Mouse (Mus musculus): ENCODE data around the gene Gm6217. TPM values are rescaled to one million over a fixed set of nuclear protein-coding genes. Genes with fewer than 3 reads are reported as not detected.
"Not testable (repeated sequence)": the region's sequence is repeated elsewhere in the genome, so short reads cannot be mapped to it uniquely, and the experiment has no call there.

Gm6217 gene
- not detected for total RNA-seq (2022)

DNA sequence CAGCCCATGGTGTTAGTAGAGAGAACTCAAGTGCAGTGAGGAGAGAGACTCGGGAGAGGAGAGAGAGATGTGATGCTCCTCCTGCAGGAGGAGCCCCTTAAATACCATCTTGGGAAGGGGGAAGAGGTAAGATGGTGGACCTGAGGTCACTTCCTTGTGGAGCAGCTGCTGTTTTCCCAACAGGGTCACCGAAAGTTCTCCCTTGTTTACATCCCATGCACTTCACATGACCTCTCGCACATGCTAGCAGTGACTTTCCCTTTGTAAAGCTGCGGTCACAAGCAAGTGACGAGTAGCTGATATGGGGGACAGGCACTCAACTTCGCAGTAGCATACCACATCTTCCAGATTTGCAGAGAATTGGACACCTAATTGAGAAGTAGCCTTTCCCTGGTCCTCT, at the start of gene Gm6217:
TSS of gene Gm6217 (minus strand) at position 74 of the 400 bp plus-strand sequence.
- DNase-seq (ENCODE audit: low spot score in 2 of 2): not testable (repeated sequence)

DNA sequence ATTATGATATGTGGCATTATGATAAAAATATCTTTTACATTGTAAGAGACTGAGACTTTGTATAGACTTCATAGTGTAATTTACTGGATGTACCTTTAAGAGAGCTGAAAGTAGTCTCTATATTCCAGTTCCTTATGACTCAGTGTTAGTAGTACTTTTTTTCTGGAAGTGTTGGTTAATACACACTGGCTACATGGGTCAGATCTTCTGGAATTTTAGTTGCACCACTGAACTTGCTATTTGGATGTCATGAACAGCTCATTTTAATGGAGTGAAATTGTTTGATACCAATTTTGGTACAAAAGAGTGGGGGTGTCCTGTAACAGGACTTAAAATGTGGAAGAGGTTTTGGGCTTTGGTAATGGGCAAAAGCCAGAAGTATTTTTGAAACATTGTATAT, 46.6 kb upstream of the Gm6217 start:
- no peak for DNase-seq (ENCODE audit: low spot score in 2 of 2)

DNA sequence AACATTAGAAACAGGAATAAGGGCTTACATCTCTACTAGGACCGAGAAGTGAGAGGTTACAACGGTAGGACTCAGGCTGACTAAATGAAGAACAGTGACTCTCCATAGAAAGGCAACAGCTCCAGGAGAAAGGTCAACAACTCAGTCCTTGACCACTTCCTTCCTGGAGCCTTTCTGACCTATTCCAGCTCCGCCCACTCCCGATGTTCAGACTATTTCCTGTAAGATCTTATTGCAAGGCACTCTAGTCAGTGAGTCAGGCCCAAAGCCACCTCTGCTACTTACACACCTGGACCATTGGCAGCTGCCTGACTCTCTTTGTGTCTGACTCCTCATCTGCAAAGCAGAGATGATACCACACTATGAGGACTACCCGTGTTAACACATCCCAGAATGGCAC, 44.6 kb upstream of the Gm6217 start:
- no peak for DNase-seq (ENCODE audit: low spot score in 2 of 2)

DNA sequence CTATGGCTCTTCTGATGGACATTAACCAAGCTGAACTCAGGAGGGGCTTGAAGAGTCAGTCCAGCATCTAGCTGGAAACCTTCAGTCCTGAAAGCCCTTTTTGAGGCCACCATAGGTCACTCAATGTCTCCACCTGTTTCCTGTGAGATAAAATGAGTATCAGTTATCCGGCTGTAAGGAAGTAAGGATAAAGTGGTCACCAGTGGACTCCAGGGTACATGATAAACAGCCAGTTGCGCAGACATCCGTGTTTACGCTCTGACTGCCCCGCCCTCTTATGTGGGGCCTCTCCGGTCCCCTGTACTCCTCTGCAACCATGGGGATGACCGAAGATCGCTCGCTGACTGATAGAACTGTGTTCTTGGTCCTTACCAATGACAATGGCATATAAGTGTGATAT, 43.1 kb upstream of the Gm6217 start:
- no peak for DNase-seq (ENCODE audit: low spot score in 2 of 2)

DNA sequence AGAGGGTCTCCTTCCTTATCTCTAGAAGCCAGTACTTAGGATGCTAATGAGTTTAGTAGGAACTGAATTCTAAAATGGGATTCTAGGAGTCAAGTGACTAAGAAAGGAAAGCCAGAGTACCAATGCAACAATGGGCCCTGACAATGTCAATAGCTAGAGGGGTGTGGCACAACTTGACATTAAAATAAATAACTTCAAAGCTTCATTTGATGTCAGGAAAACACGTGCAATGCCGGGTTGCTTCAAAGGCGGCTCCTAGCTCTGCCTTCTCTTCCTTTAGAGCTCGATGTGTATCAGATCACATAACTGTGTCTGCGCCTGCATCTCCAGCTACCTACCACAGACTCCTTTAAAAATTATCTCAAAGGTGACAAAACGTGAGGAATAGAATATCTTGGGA, 42.7 kb upstream of the Gm6217 start:
- DNase-seq (ENCODE audit: low spot score in 2 of 2): no peak

DNA sequence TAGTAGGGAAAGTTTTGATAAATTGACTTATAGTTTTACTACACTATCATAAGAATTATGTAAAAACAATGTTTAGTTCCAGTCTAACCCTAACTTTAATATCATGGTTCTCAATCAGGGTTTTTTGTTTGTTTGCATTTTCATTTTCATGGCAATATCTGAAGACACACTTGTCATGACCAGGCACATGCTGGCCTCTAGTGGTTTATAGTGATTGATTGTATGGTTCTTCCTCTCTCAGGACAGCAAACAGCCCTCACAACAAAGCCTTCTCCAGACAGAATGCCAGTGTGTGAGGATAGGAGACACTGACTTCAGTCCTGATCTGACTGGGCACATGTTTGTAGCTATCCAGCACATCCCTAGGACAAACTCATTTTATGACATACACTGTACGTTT, 42.0 kb upstream of the Gm6217 start:
- DNase-seq (ENCODE audit: low spot score in 2 of 2): no peak

DNA sequence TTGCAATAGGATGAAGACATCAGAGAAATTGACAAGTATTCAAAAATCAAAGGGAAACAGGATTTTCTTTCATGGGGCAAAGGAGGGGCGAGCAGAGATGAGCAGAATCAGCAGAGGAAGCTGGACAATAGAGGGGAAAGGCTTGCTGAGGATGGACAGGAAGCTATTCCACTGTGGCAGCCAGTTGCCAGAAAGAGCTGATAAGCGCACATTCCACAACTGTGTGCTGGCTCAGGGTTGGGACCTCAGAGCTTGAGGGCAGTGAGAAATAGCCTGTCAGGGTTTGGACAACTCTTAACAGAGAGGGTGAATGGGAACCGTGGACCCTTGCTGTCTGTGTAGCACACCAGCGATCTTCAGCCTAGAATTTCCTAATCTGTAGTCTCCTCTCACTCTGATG, 40.8 kb upstream of the Gm6217 start:
- DNase-seq (ENCODE audit: low spot score in 2 of 2): no peak

DNA sequence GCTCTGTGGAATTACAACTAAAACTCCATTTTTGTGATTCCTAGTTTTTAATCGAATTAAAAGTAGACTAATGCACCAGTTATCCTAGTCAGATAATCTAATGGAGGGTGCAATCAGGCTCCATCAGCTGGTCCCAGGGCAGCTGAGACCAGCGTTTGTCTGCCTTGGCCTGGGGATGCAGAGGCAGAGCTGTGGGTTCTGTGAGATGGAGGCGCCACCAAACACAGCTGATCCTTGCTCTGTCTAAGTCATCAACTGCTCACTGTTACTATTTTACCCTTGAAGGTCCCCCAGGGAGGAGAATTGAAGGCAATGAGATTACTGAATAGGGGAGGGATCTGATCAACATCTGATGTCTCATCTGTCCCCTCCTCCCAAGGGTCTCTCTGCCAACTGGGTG, 35.2 kb upstream of the Gm6217 start:
- DNase-seq (ENCODE audit: low spot score in 2 of 2): no peak

DNA sequence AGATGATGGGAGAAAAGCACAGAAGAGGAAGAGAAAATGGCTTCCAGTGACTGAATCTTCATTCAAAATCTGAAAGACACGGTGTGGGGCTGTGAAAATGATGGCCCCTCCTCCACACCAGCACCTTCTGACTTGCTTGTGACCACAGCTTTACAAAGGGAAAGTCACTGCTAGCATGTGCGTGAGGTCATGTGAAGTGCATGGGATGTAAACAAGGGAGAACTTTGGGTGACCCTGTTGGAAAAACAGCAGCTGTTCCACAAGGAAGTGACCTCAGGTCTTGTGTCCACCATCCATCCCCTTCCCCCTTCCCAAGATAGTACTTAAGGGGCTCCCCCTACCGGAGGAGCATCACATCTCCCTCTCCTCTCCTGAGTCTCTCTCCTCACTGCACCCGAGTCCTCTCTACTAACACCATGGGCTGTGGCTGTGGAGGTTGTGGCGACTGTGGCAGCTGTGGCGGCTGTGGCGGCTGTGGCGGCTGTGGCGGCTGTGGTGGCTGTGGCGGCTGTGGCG, 28.7 kb upstream of the Gm6217 start, which contains the start of gene Gm47955:
TSS of gene Gm47955 (plus strand) at position 417 of the 516 bp plus-strand sequence.
- no peak for DNase-seq (ENCODE audit: low spot score in 2 of 2)

DNA sequence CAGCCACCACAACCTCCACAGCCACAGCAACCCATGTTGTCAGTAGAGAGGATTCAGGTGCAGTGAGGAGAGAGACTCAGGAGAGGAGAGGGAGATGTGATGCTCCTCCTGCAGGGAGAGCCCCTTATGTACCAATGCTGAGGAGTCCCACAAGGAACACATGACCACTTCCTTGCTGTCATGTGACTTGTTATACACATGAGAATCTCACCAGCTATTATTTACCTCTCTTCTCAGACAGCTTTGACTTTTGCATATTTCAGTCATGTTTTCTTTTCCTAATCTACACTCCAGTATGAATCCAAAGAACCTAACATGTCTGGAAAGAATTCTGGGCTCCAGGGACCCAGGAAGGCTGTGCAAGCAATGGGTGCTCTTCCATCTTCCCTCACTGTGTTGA, 24.7 kb upstream of the Gm6217 start, which contains the start of gene Gm7544:
TSS of gene Gm7544 (minus strand) at position 101 of the 400 bp plus-strand sequence.
- not testable (repeated sequence) for DNase-seq (ENCODE audit: low spot score in 2 of 2)

DNA sequence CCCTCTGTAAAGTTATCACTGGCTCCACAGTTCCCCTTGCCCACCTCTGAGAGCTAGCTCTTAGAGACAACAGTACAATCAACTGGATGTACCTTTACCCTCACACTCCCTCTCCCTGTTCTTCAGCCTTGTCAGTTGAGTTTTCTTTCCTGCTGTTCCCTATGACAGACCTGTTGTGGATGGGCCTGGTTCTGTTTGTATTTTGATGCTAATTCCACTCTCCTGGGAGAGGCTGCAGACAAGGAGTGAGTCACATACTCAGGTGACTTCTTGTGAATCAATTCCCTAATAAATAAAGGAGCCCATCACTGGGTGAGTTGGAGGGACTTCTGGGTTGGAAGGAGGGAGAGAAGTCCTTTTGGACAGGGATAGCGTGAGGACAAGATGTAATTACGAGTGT, 17.4 kb upstream of the Gm6217 start:
- no peak for DNase-seq (ENCODE audit: low spot score in 2 of 2)

DNA sequence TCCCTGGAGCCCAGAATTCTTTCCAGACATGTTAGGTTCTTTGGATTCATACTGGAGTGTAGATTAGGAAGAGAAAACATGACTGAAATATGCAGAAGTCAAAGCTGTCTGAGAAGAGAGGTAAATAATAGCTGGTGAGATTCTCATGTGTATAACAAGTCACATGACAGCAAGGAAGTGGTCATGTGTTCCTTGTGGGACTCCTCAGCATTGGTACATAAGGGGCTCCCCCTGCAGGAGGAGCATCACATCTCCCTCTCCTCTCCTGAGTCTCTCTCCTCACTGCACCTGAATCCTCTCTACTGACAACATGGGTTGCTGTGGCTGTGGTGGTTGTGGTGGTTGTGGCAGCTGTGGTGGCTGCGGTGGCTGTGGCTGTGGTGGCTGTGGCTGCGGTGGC, 14.8 kb upstream of the Gm6217 start:
- DNase-seq (ENCODE audit: low spot score in 2 of 2): not testable (repeated sequence)

DNA sequence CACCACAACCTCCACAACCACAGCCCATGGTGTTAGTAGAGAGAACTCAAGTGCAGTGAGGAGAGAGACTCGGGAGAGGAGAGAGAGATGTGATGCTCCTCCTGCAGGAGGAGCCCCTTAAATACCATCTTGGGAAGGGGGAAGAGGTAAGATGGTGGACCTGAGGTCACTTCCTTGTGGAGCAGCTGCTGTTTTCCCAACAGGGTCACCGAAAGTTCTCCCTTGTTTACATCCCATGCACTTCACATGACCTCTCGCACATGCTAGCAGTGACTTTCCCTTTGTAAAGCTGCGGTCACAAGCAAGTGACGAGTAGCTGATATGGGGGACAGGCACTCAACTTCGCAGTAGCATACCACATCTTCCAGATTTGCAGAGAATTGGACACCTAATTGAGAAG, 12.1 kb upstream of the Gm6217 start, which contains the start of gene A030003K21Rik:
TSS of gene A030003K21Rik (minus strand) at position 94 of the 400 bp plus-strand sequence.
- not testable (repeated sequence) for DNase-seq (ENCODE audit: low spot score in 2 of 2)

DNA sequence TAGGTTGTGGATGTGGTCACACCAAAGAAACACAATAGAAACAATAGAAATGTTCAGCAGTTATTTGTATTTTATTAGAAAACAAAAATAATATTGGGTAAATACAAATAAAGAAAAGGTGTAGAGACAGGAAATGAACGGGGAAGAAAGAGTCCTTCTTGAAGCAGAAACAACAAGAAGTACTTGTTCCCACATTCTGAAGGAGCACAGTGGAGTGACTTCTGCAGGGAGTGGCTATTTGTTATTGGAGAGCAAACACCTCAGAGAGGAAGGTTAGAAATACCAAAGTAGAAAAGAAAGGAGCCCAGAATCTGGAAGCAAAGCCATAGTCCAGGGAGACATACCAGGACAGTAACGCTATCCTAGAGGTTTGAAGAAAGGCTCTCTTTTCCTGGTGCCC, 11.3 kb upstream of the Gm6217 start:
- not testable (repeated sequence) for DNase-seq (ENCODE audit: low spot score in 2 of 2)

DNA sequence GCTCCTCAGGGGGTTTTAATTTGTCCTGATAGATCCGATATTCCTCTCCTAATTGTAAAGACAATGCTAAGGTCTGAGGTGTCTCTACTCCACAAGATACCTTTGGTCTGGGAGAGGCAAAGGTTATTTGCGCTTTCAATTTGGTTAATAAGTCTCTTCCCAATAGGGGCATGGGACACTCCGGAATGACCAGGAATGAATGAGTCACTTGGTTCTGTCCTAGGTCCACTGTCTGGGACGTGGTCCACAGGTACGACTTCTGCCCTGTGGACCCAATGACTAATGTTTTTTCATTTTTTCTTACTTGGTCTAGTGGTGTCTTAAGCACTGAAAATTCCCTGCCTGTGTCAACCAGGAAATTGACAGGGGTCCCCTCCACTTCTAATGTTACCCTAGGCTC, 7.5 kb upstream of the Gm6217 start:
- DNase-seq (ENCODE audit: low spot score in 2 of 2): no peak

DNA sequence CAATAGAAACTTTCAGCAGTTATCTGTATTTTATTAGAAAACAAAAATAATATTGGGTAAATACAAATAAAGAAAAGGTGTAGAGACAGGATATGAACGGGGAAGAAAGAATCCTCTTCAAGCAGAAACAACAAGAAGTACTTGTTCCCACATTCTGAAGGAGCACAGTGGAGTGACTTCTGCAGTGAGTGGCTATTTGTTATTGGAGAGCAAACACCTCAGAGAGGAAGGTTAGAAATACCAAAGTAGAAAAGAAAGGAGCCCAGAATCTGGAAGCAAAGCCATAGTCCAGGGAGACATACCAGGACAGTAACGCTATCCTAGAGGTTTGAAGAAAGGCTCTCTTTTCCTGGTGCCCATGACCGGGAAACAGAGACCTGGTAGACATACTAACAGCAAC, 641 bp downstream of the Gm6217 start:
- DNase-seq (ENCODE audit: low spot score in 2 of 2): not testable (repeated sequence)

DNA sequence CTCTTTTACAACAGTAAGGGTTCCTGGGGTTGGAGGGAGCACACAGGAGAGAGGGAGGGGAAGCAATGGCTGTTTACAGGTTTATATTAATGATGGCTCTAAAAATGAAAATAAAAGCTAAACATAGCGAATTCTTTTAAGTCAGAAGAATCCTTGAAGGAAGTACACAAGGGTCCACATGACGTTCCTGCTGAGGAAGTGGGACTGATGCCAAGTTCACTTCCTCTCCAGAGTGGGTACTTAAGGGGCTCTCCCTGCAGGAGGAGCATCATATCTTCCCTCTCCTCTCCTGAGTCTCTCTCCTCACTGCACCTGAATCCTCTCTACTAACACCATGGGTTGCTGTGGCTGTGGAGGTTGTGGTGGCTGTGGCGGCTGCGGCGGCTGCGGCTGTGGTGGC, 6.5 kb downstream of the Gm6217 start, which contains the start of gene A030014E15Rik:
TSS of gene A030014E15Rik (plus strand) at position 268 of the 400 bp plus-strand sequence.
- DNase-seq (ENCODE audit: low spot score in 2 of 2): no peak

DNA sequence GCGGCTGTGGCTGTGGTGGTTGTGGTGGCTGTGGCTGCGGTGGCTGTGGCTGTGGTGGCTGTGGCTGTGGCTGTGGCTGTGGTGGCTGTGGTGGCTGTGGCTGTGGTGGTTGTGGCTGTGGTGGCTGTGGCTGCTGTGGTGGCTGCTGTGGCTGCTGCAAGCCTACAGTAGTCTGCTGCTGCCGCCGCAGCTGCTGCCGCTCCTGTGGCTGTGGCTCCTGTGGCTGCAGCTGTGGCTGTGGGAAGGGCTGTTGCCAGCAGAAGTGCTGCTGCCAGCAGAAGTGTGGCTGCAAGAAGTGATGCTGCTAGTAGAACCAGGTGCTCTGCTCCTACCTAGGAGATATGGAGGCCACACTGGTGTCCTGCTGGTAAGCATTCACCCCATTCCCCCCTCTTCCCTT, 17.8 kb downstream of the Gm6217 start:
- DNase-seq (ENCODE audit: low spot score in 2 of 2): not testable (repeated sequence)

DNA sequence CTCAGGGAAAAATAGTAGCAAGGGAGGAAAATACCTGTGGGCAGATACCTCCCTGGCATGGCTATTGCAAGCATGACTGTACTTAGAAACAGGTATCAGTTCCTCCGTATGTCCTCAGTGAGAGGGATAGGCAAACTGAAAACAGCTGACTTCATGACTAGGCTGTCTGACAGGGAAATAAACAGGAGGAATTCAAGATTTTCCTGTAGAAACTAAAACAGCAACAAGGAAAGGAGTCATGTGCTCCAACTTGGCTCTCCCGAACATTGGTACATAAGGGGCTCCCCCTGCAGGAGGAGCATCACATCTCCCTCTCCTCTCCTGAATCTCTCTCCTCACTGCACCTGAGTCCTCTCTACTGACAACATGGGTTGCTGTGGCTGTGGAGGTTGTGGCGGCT, 18.2 kb downstream of the Gm6217 start, which contains the start of gene A030005L19Rik:
TSS of gene A030005L19Rik (plus strand) at position 301 of the 400 bp plus-strand sequence.
- no peak for DNase-seq (ENCODE audit: low spot score in 2 of 2)

DNA sequence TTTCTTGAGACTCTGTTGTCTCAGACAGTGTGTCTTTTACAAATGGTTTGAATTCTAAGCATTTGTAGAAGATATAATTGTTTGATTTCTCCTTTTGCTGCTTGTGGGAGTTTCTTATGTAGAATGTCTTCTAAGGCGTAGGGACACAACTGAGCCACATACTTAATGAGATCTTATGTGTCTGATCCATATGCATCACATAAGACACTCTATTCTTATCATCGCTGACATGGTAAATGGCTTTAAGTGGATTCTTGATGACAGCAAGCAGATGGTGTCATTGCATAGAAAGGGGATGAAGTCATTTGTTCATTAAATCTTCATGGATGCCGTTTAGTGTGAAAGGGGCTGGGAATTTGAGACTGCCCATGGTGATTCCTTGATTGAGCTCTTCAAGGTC, 25.3 kb downstream of the Gm6217 start:
- no peak for DNase-seq (ENCODE audit: low spot score in 2 of 2)

DNA sequence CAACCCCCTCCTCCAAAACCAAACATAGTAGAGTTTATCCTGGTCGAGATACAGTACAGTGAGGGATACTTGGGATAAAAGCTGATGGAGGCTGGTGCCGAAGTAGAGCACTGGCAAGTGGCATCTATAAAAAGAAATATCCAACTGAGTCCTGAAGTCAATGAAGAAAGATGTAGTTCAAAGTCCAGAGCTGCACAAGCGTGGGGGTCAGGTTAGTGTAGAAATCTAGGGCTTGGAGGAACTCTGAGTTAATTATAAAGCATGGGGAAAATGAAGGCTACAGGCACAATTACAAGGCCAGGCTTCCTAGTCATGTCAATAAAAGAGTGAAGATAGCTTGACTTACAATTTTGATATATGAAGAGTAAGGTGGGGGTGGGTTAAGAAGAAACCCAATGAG, 30.0 kb downstream of the Gm6217 start:
- DNase-seq (ENCODE audit: low spot score in 2 of 2): no peak

DNA sequence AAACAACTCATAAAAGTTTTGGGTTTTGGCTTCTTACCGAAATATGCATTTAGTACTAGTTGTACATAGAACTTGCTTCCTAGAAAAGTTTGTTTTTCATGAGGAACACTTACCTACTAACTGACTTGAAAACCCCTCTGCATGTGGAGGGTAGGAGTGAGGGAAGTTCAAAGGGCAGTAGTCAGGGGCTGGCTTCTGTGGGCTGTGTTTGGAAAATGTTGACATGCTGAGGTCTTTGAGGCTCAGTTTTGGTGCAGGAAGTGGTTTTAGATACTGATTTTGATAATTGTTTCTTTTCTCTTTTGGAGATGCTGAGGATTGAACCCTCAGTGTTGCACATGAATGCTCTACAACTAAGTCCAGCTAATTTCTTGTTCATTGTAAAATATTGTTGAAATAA, 30.6 kb downstream of the Gm6217 start:
- no peak for DNase-seq (ENCODE audit: low spot score in 2 of 2)

DNA sequence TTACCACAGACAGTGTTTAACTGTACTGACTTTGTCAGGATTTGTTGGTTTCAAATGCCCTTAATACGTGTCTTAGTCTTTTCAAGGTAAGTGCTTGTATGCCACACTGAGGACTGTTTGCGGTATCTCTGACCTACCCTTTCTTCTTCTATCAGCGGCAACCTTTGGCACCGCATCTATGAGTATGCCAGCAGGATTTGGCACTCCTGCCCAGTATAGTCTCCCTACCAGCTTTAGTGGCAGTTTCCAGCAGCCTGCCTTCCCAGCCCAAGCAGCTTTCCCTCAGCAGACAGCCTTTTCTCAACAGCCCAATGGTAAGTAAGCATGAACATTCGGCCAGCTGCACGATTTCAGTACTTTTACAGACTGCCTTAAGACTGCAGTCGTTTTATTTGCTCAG, 37.9 kb downstream of the Gm6217 start:
- no peak for DNase-seq (ENCODE audit: low spot score in 2 of 2)

All from gastrocnemius, adult 8-10 months (tissue).